Mouse (Mus musculus) small intestine, adult 2 months (tissue): ENCODE measurements around the gene Stx8. TPM values are rescaled to one million over a fixed set of nuclear protein-coding genes. Genes with fewer than 3 reads are reported as not detected.

Experiments
- H3K27ac ChIP-seq: fragments of 200-500 bp; 2 replicates; pipeline ENCODE4 v1.5.1; 2012; ENCODE audit warnings: low read depth, low read length, control low read depth, inconsistent platforms; ENCODE audit not compliant: insufficient read depth
- H3K27me3 ChIP-seq: fragments of 200-500 bp; 2 replicates; pipeline ENCODE4 v1.6.1; 2012; ENCODE audit warnings: mild to moderate bottlenecking, moderate library complexity, low read length, inconsistent platforms; ENCODE audit not compliant: control insufficient read depth, insufficient read depth
- H3K36me3 ChIP-seq: fragments of 200-500 bp; 2 replicates; pipeline ENCODE4 v1.6.1; 2012; ENCODE audit warnings: mild to moderate bottlenecking, low read length, control low read depth, inconsistent platforms; ENCODE audit not compliant: control insufficient read depth, insufficient read depth
- H3K4me1 ChIP-seq: fragments of 200-500 bp; 2 replicates; pipeline ENCODE4 v1.6.1; 2012; ENCODE audit warnings: low read length, inconsistent platforms, mixed read lengths; ENCODE audit not compliant: control insufficient read depth, insufficient read depth, insufficient read length
- H3K4me3 ChIP-seq: fragments of 200-500 bp; 2 replicates; pipeline ENCODE4 v1.5.1; 2012; ENCODE audit warnings: low read depth, mild to moderate bottlenecking, control low read depth, inconsistent platforms, low read length, moderate library complexity
- CTCF ChIP-seq: fragments of 200-500 bp; IDR thresholded peaks from 2 replicates; pipeline ENCODE4 v1.5.1; 2012; ENCODE audit warnings: low read depth, mild to moderate bottlenecking, control low read depth, inconsistent platforms, low read length, moderate library complexity, mixed read lengths; ENCODE audit not compliant: insufficient replicate concordance, insufficient read length; ENCODE audit errors: extremely low read depth
- POLR2A ChIP-seq: fragments of 200-500 bp; IDR thresholded peaks from 2 replicates; pipeline ENCODE4 v1.6.1; 2012; ENCODE audit warnings: low read depth, mild to moderate bottlenecking, control low read depth, inconsistent platforms, low read length, moderate library complexity
- WGBS: fragments of 180-500 bp; shearing (Covaris S2); methylation state at CpG from one replicate; pipeline ENCODE4 v1.1.7; 2018; 5-methylcytosine and 5-hydroxymethylcytosine counted together
- polyA plus RNA-seq: library from polyadenylated mRNA; depleted of rRNA; stranded (reverse); fragments of >200 nt; gene quantifications from 2 replicates; pipeline ENCODE4 v1.2.3, GENCODE M21; 2012

Stx8 gene
- polyA plus RNA-seq, 1 experiment, result 2.4 TPM

DNA sequence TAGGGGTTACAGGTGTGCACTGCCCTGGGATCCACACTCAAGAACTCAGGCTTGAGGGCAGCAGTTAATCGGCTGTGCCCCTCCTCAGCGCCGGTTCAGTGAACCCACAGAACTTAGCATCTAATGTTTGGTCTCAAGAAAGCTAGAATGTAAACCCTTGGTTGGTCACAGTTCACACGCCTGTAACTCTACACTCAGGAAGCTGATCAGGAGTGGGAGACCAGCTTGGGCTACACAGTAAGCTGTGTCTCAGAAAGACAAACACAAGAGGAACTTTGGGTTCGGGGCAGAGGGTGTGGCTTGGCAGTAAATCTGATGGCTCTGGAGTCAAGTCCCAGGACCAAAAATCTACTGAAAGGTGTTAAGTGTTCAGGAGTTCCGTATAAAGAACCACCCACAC is 17.6 kb downstream of the Stx8 start:
- TF ChIP-seq CTCF (no peak), POLR2A (no peak)
- Histone ChIP-seq H3K27me3 (no peaks in the 10 kb centered on the region), H3K4me3 (no peak overlapping the region), H3K27ac (no peak overlapping the region), H3K4me1 (no peaks in the 10 kb centered on the region), H3K36me3 (peaks cover 7% of the 10 kb centered on the region)
- WGBS, result 75% methylated on average over 6 of the region's 6 CpGs

DNA sequence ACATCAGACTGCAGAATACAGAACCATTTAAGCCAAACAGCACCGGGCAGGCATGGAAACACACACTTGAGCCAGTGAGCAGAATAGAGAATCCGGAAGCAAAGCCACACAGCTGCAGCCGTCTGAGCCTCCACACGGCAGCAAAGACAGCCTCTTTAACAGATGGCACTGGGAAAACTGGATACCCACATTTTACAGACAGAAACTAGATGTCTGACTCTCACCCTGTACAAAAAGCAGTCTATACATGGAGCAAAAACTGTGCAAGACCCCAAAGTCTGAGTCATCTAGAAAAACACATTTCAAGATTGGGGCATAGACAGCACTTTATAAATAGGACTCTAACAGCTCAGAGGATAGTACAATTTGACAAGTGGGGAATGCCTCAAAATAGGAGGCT is 25.2 kb downstream of the Stx8 start:
- no peak overlapping the region for H3K4me3 ChIP-seq
- H3K4me1 ChIP-seq, result no peaks in the 10 kb centered on the region
- H3K36me3 ChIP-seq, result peaks cover 5% of the 10 kb centered on the region
- WGBS, result 85% methylated on average over 4 of the region's 4 CpGs
- no peak overlapping the region for H3K27ac ChIP-seq
- TF ChIP-seq POLR2A (no peak), CTCF (no peak)
- no peaks in the 10 kb centered on the region for H3K27me3 ChIP-seq

DNA sequence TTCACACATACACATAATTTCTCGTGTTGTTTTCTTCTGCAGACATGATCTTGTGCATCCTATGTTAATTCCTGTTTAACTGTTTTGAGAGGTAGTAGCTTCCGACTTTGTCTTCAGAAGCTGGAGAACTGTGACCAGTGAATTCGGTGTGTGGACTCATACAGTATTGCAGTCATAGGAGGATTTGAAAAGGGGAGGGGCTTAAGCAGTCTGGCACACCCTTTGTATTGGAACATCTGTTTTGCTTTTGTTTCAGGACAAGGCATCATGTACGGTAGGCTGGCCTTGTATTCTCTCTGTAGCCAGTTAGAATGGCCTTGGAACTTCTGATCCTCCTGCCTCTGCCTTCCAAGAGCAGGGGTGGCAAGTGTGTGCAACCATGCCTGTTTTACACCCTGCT is 30.0 kb downstream of the Stx8 start:
- 72% methylated on average over 4 of the region's 4 CpGs for WGBS
- H3K27me3 ChIP-seq, result no peaks in the 10 kb centered on the region
- H3K27ac ChIP-seq, result no peak overlapping the region
- H3K36me3 ChIP-seq, result peaks cover 8% of the 10 kb centered on the region
- H3K4me3 ChIP-seq, result no peak overlapping the region
- H3K4me1 ChIP-seq, result no peaks in the 10 kb centered on the region
- TF ChIP-seq CTCF (no peak), POLR2A (no peak)

DNA sequence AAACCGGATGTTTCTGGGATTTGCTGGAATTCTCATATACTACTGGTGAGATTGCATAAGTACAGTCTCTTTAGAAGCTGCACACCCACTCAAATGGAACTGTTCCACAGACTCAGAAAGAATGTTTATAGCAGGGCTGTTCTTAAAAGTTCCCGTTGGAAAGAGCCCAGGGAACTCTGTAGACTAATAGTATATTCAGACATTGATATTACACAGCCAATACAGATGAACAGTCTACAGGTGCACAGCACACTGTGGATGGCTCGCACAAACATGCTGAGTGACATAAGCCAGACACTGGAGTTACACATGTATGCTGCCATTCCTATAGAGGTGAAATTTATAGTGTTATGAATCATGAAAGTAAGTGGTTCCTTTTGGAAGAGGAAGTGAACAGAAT is 32.9 kb downstream of the Stx8 start:
- Histone ChIP-seq H3K4me1 (no peaks in the 10 kb centered on the region), H3K4me3 (no peak overlapping the region), H3K27me3 (no peaks in the 10 kb centered on the region), H3K27ac (no peak overlapping the region), H3K36me3 (peaks cover 5% of the 10 kb centered on the region; the same call in 1 of the 2 replicates)
- WGBS, result 74% methylated on average over 3 of the region's 3 CpGs
- TF ChIP-seq POLR2A, result no peak

DNA sequence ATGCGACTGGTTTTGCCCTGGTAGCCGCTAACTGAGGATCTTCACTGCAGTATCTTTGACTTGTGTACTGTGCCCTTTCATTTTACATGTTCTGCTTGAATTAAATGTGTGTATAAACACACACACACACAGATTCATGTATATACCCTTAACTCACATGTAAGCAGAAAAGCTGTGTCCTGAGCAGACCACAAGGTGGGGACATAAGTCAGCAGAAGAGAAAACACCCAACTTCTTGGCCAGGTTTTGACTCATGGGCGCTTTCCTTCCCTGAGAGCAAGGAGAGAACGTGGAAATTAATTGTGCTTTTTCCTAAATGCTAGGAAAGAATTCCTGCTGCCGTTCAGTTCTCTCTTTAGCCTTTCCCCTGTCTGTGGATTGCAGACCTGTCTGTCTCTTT is 33.6 kb downstream of the Stx8 start:
- TF ChIP-seq POLR2A (no peak), CTCF (no peak)
- Histone ChIP-seq H3K36me3 (peaks cover 3% of the 10 kb centered on the region; the same call in 1 of the 2 replicates), H3K27me3 (no peaks in the 10 kb centered on the region), H3K4me3 (no peak overlapping the region), H3K4me1 (no peaks in the 10 kb centered on the region), H3K27ac (no peak overlapping the region)
- WGBS, result 83% methylated on average over 5 of the region's 5 CpGs

DNA sequence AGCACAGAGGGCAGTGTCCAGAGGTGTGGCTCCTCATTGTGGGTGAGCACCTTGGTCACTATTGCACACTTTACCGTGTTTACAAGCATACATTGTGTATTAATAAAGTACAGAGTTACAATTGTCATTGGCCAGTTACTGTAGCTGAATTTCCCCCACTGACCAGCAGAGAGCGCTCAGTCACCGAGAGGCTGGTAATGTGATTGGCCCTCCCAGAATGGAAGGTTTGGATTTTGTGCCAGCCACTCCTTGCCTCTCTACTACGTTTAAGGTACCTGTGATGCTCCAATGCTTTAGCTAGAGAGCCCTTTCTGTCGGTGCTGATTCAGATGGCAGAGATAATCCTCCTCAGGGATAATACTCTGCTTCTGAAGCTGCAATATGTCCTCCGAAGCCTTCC is 38.2 kb downstream of the Stx8 start:
- WGBS, result 17% methylated on average over 6 of the region's 6 CpGs
- Histone ChIP-seq H3K27ac (no peak overlapping the region), H3K4me3 (no peak overlapping the region), H3K4me1 (no peaks in the 10 kb centered on the region), H3K27me3 (no peaks in the 10 kb centered on the region), H3K36me3 (0 out of 2 replicates have a peak, but pooled peaks cover 2% of the 10 kb centered on the region)
- TF ChIP-seq CTCF (peak; percentile 80; the same call in 1 of the 2 replicates), POLR2A (no peak)

DNA sequence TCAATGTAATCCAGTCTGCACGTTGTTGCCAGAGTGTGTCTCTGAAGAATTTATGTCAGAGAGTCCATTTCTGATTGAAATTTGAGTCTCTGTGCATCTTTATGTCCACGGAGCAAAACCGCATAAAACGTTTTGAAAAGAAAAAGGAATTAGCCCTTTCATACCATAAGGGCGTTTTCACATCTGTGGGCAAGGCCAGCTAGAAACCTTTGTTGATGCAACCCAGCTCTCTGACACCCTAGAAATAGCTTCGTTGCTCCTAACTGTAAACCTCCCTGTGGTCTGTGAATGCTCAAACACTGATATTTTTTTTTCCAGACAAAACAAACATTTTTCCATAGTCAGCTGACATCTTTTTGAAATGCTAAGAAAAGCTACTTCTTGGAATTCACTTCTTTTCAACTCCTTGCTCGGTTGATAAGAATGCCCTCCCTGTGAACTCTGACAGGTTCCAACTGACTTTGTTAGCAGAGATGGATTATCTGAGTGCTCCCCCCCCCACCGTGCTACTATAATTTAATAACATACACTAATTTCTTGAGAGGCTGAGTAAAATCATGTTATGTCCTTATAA is 40.3 kb downstream of the Stx8 start:
- H3K4me3 ChIP-seq, result no peak overlapping the region
- no peaks in the 10 kb centered on the region for H3K4me1 ChIP-seq
- no peaks in the 10 kb centered on the region for H3K27me3 ChIP-seq
- TF ChIP-seq CTCF, result no peak
- no peak for TF ChIP-seq POLR2A
- WGBS, result 56% methylated on average over 8 of the region's 8 CpGs
- H3K27ac ChIP-seq, result no peak overlapping the region
- peaks cover 2% of the 10 kb centered on the region; the same call in 1 of the 2 replicates for H3K36me3 ChIP-seq

DNA sequence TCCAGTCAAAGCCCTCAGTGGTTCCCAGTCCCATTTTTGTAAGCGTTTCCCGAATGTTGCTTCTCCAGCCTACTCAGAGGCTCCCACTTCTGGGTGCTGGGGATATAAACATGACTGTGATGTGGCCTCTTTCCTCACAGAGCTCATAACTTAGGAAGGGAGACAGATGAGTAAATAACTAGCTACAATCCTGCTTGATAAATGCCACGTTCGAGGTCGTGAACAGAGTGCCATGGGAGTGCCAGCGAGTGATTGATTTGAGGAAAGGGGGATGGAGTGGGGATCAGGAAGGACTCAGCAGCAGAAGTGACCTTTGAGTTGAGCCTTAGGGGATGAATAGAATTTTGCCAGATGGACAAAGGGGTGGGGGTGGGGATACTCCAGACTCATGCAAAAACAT is 41.7 kb downstream of the Stx8 start:
- 54% methylated on average over 6 of the region's 6 CpGs for WGBS
- Histone ChIP-seq H3K4me3 (no peak overlapping the region), H3K27me3 (no peaks in the 10 kb centered on the region), H3K4me1 (no peaks in the 10 kb centered on the region), H3K36me3 (peaks cover 3% of the 10 kb centered on the region), H3K27ac (no peak overlapping the region)
- TF ChIP-seq CTCF (no peak), POLR2A (no peak)
